Mouse (Mus musculus) heart, embryonic 14.5 days (tissue): Measurements from ENCODE around the gene Lgsn. TPM values are rescaled to one million over a fixed set of nuclear protein-coding genes. Genes with fewer than 3 reads are reported as not detected.

ENCODE experiments used
- ATAC-seq: fragments of 200-750 bp; cut with Nextera tagmentation; 2 replicates; pipeline ENCODE4 v1.8.0; 2017; ENCODE audit warnings: low read depth, moderate TSS enrichment; ENCODE audit not compliant: insufficient number of reproducible peaks, insufficient read depth, low FRiP score
- H3K27ac ChIP-seq, 2 experiments: fragments of 200-500 bp in 1 of 2; fragments of 300-500 bp in 1 of 2; sonication (generic) in 1 of 2; replicated peaks in 1 of 2; 2 replicates each; pipeline ENCODE4 v1.5.1; 2012 to 2014; ENCODE audit warnings: low read depth in 2 of 2, low read length in 2 of 2, control low read depth in 1 of 2, mild to moderate bottlenecking in 1 of 2, mixed read lengths in 1 of 2; ENCODE audit not compliant: control insufficient read depth in 1 of 2, insufficient read depth in 1 of 2
- H3K27me3 ChIP-seq: fragments of 300-500 bp; sonication (generic); 2 replicates; pipeline ENCODE4 v1.6.1; 2014; ENCODE audit warnings: mild to moderate bottlenecking, low read length, control low read depth; ENCODE audit not compliant: control insufficient read depth, insufficient read depth
- H3K36me3 ChIP-seq: fragments of 300-500 bp; sonication (generic); 2 replicates; pipeline ENCODE4 v1.6.1; 2014; ENCODE audit warnings: mild to moderate bottlenecking, control low read depth, low read length, mixed read lengths; ENCODE audit not compliant: control insufficient read depth, insufficient read depth
- H3K4me1 ChIP-seq, 2 experiments: fragments of 200-500 bp in 1 of 2; fragments of 300-500 bp in 1 of 2; sonication (generic) in 1 of 2; 2 replicates each; pipeline ENCODE4 v1.6.1; 2012 to 2014; ENCODE audit warnings: low read length in 2 of 2, control low read depth in 1 of 2, mixed read lengths in 1 of 2; ENCODE audit not compliant: control insufficient read depth in 2 of 2, insufficient read depth in 2 of 2
- H3K4me2 ChIP-seq: fragments of 300-500 bp; sonication (generic); 2 replicates; pipeline ENCODE4 v1.6.1; 2014; ENCODE audit warnings: mild to moderate bottlenecking, low read length
- H3K4me3 ChIP-seq, 2 experiments: fragments of 200-500 bp in 1 of 2; fragments of 300-500 bp in 1 of 2; sonication (generic) in 1 of 2; 2 replicates each; pipeline ENCODE4 v1.5.1; 2012 to 2014; ENCODE audit warnings: low read length in 2 of 2, mild to moderate bottlenecking in 2 of 2, control low read depth in 1 of 2, low read depth in 1 of 2, moderate library complexity in 1 of 2; ENCODE audit not compliant: control insufficient read depth in 1 of 2, insufficient read depth in 1 of 2
- H3K9ac ChIP-seq: fragments of 300-500 bp; sonication (generic); 2 replicates; pipeline ENCODE4 v1.6.1; 2014; ENCODE audit warnings: mild to moderate bottlenecking, low read length
- H3K9me3 ChIP-seq: fragments of 300-500 bp; sonication (generic); 2 replicates; pipeline ENCODE4 v1.6.1; 2016; ENCODE audit warnings: low read length, control low read depth; ENCODE audit not compliant: control insufficient read depth
- WGBS: fragments of 180-500 bp; shearing (Covaris S2); extraction: QIAGEN DNeasy Blood & Tissue Kit; methylation state at CpG from one replicate; pipeline ENCODE4 v1.1.7; 2014; 5-methylcytosine and 5-hydroxymethylcytosine counted together
- polyA plus RNA-seq: library from polyadenylated mRNA; unstranded; fragments of >200 nt; fragmentation: Nextera tagmentation; extraction: Ambion mirVana; gene quantifications from 2 replicates; pipeline ENCODE4 v1.2.1, GENCODE M21; 2014

Lgsn gene
- polyA plus RNA-seq: not detected in 2 replicates

GRCm38 (mm10) chr1:31176101-31176500 is at the start of gene Lgsn:
Lgsn (plus strand) TSS chr1:31176401.
- no peaks in the 10 kb centered on the region for H3K9me3 ChIP-seq
- no peaks in the 10 kb centered on the region for H3K36me3 ChIP-seq
- WGBS: 68% methylated on average over 5 of the region's 5 CpGs
- no peak within 1 kb of the TSS for H3K4me2 ChIP-seq
- H3K27ac ChIP-seq: no peak within 1 kb of the TSS
- no peak for ATAC-seq
- H3K9ac ChIP-seq: no peak within 1 kb of the TSS
- H3K4me1 ChIP-seq: no peaks in the 10 kb centered on the region
- H3K4me3 ChIP-seq: no peak within 1 kb of the TSS
- no peaks in the 10 kb centered on the region for H3K27me3 ChIP-seq

DNA sequence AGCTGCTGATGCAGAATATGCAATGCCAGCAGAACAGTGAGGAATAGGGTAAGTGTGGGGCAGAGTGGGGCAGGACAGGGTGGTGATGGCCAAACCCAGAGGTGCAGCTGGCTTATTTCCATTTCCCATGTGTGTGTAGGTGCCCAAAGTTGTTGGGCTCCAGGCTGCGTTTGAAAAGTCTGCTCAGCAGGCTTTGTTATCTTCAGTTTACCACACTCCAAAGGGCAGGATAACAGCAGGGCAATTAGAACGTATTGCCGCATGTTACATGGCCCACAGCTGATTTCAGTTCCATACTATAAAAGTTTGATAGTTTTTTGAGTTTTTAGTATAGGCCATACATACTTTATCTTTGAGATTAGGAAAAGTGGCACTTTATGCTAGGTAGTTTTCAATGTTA is 37.8 kb upstream of the Lgsn start:
- WGBS: 51% methylated on average over 3 of the region's 3 CpGs
- Histone ChIP-seq H3K9ac (no peak overlapping the region), H3K36me3 (no peaks in the 10 kb centered on the region), H3K4me3 (no peak overlapping the region), H3K27ac (no peak overlapping the region), H3K4me2 (no peak overlapping the region), H3K9me3 (no peaks in the 10 kb centered on the region), H3K27me3 (no peaks in the 10 kb centered on the region), H3K4me1 (no peaks in the 10 kb centered on the region; a peak in 1 of 4 replicates)
- no peak for ATAC-seq

DNA sequence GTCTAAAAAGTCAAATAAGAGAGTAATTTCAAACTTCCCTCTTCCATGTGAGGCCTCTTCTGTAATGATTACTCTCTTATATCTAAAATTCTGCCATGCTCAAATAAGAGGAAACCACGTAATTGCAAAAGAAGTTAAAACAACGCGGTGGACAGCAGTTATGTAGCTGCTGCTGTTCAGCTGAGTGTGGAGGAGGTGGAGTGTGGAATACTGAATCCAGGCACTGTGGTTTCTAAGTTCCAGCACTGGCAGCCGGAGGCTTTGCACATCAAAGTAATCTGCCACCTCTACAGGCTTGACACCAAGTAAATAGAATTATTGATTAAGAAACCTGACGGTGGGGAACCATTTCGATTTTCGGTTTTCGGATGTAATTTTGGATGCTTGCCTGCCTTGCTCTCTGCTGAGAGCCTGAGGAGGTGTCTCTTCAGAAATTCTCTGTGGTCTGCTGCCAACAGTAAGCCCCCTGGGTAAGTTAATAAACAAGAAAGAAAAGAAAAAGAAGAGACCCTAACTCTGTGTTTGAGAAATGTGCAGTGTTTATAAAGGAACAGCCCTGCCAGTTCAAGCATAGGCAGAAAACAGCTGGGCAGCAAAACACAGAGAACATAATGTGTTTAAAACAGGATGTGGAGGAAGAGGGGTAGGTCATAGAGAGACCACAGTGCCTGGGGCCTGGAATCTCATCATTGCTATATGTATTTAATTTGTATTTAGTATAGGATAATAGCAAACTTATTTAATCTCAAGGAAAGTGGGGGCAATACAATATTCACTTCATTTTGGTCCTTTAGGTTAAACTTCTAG is 33.7 kb upstream of the Lgsn start:
- H3K36me3 ChIP-seq: no peaks in the 10 kb centered on the region
- H3K4me1 ChIP-seq: no peaks in the 10 kb centered on the region; a peak in 1 of 4 replicates
- peak overlapping the region; percentile 13; the same call in 1 of the 2 replicates for H3K9ac ChIP-seq
- H3K4me2 ChIP-seq: no peak overlapping the region
- no peaks in the 10 kb centered on the region for H3K27me3 ChIP-seq
- ATAC-seq: no peak
- H3K27ac ChIP-seq: no peak overlapping the region
- H3K4me3 ChIP-seq: no peak overlapping the region
- H3K9me3 ChIP-seq: no peaks in the 10 kb centered on the region
- 54% methylated on average over 8 of the region's 8 CpGs for WGBS

- Histone ChIP-seq H3K9me3 (no peaks in the 10 kb centered on the region), H3K27me3 (no peaks in the 10 kb centered on the region), H3K9ac (no peak overlapping the region), H3K4me2 (no peak overlapping the region), H3K4me3 (no peak overlapping the region), H3K4me1 (no peaks in the 10 kb centered on the region; a peak in 1 of 4 replicates), H3K27ac (no peak overlapping the region), H3K36me3 (no peaks in the 10 kb centered on the region)
- WGBS: 81% methylated on average over 2 of the region's 2 CpGs
- ATAC-seq: no peak
Observed at GRCm38 (mm10) chr1:31143571-31143970, 32.6 kb upstream of the Lgsn start.

GRCm38 (mm10) chr1:31149671-31150070 is 26.5 kb upstream of the Lgsn start:
- H3K9ac ChIP-seq: no peak overlapping the region
- no peak overlapping the region for H3K4me2 ChIP-seq
- 59% methylated on average over 6 of the region's 6 CpGs for WGBS
- H3K4me1 ChIP-seq: peaks cover 0 to 6% of the 10 kb centered on the region in 2 experiments; a peak in 1 of 4 replicates
- H3K36me3 ChIP-seq: no peaks in the 10 kb centered on the region
- H3K27ac ChIP-seq: no peak overlapping the region
- no peaks in the 10 kb centered on the region for H3K27me3 ChIP-seq
- no peaks in the 10 kb centered on the region for H3K9me3 ChIP-seq
- H3K4me3 ChIP-seq: no peak overlapping the region
- no peak for ATAC-seq

DNA sequence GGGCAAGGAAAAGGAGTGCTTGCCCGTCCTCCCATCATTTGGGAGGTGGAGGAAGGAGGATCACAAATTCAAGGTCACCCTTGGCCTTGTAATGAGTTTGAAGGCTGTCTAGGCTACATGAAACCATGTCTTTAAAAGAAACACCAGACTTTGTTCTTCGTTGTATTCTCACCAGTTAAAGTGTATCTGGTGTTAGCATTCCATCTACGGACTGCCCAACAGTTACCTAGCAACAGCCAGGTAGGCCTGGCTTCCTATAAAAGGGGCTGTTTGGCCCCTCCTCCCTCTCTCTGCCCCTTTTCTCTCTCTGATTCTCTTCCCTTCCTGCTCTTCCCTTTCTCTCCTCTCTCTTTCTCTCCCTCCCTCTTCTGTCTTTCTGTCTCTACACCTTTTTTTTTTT is 25.7 kb upstream of the Lgsn start:
- Histone ChIP-seq H3K4me2 (no peak overlapping the region), H3K27ac (no peak overlapping the region), H3K9ac (no peak overlapping the region), H3K4me1 (peaks cover 0 to 6% of the 10 kb centered on the region in 2 experiments; a peak in 1 of 4 replicates), H3K4me3 (no peak overlapping the region), H3K27me3 (no peaks in the 10 kb centered on the region), H3K36me3 (no peaks in the 10 kb centered on the region), H3K9me3 (no peaks in the 10 kb centered on the region)
- WGBS: 64% methylated on average over 3 of the region's 3 CpGs
- no peak for ATAC-seq

DNA sequence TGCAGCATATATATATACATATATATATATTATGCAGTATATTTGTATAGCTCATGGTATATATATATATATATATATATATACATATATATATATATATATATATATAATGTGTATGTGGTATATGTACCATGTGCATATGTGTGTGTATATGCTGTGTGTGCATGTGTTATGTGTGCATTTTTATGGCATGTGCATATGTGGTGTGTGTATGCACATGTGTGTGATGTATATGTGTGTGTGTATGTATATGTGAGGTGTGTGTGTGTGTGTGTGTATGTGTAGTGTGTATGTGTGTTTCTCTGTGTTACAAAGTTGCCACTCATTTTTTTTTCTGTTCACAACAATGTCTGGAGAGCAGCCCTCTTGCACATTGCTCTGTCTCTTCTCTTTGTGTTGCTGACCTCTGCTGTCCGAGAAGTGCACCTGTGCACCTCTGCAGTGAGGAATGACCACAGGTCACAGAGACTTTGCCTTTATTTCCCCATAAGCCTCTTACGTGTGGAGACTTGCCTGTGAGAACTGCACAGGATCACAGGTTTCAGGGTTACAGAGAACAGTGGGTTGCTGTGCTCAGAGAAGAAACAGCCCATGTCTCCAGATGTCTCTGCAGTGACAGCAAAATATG is 23.3 kb upstream of the Lgsn start:
- Histone ChIP-seq H3K4me2 (no peak overlapping the region), H3K4me1 (peaks cover 0 to 6% of the 10 kb centered on the region in 2 experiments; a peak in 1 of 4 replicates), H3K9me3 (no peaks in the 10 kb centered on the region), H3K4me3 (no peak overlapping the region), H3K36me3 (no peaks in the 10 kb centered on the region), H3K27me3 (no peaks in the 10 kb centered on the region), H3K27ac (no peak overlapping the region), H3K9ac (no peak overlapping the region)
- ATAC-seq: no peak
- 42% methylated on average over 2 of the region's 2 CpGs for WGBS
